ENCODE assay signal across 7 mouse cellular contexts in the genomic region with DNA sequence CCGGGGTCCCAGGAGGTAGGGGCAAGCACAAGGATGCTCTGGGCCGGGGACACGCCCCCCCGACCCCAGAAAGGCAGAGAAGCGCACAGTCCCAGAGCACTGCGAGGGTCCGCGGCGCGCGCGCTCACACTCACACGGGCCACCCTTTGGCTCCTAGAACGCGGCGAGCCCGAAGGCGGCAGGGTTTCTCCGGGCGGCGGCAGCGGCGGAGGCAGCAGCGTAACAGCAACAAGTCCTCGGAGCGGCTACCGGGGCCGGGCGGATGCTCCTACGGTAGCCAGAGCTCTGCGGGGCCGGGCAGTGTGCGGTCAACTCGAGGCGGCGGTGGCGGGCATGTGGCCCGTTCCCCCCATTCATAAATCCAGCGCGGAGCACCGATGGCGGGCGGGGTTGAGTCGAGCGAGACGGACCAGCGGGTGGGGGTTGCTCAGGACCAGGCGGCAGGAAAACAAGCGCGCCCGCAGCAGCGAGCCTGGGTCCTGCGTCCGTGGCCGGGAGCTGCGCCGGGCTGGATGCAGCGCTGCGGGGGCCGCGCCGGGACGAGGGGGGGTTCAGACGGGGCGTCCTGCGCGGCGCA. TPM values are rescaled to one million over a fixed set of nuclear protein-coding genes. Genes with fewer than 3 reads are reported as not detected.
A peak's percentile ranks its signal among the peaks of the same experiment; 100 is the strongest.
DNase-seq lines count a peak whose midpoint lies in the region; ATAC-seq lines count a peak whose summit lies in the region.

TSS of gene Kcnc4 (minus strand) at position 357 of the 577 bp plus-strand sequence.

- H3K9me3 ChIP-seq in intestine, embryonic 16.5 days (ENCODE audit: control insufficient read depth, low read length), result no peaks in the 10 kb centered on the region
- H3K9me3 ChIP-seq in midbrain, embryonic 11.5 days (ENCODE audit: control insufficient read depth, low read length), result no peaks in the 10 kb centered on the region

- H3K4me2 ChIP-seq in intestine, embryonic 16.5 days (ENCODE audit: low read depth, low read length), result peak within 1 kb of the TSS; percentile 88
- peak within 1 kb of the TSS; percentile 76 for H3K4me2 ChIP-seq in midbrain, embryonic 11.5 days

- peaks cover 79% of the 10 kb centered on the region for H3K27me3 ChIP-seq in intestine, embryonic 16.5 days (replicated peaks; ENCODE audit: control insufficient read depth, insufficient read depth, low read length)
- peaks cover 59% of the 10 kb centered on the region for H3K27me3 ChIP-seq in midbrain, embryonic 11.5 days (ENCODE audit: control insufficient read depth, insufficient read depth, low read length)

- peak; percentile 36 for ATAC-seq in intestine, embryonic 16.5 days
- ATAC-seq in midbrain, embryonic 11.5 days (ENCODE audit: low FRiP score), result peak; percentile 52
- ATAC-seq in erythroblast, adult 5-6 weeks (replicated peaks; ENCODE audit: low FRiP score, poor library complexity, severe bottlenecking), result no peak

- peak; percentile 32 for DNase-seq in thymus, postnatal 4 days
- DNase-seq in thymus, postnatal 0 days (ENCODE audit: low spot score), result no peak
- peak; percentile 54 for DNase-seq in cerebellum, adult 9-10 months
- DNase-seq in gastrocnemius, adult 18-20 months (ENCODE audit: low spot score), result no peak
- peak; percentile 91 for DNase-seq in midbrain, embryonic 11.5 days (ENCODE audit: low spot score, missing footprints)

- H3K27ac ChIP-seq in intestine, embryonic 16.5 days (ENCODE audit: low read length), result no peak within 1 kb of the TSS
- H3K27ac ChIP-seq in midbrain, embryonic 11.5 days (ENCODE audit: low read depth, low read length), result no peak within 1 kb of the TSS

- WGBS in intestine, embryonic 16.5 days, result under 1% methylated on average over 54 of the region's 68 CpGs
- under 1% methylated on average over 48 of the region's 68 CpGs for WGBS in midbrain, embryonic 11.5 days

- no peaks in the 10 kb centered on the region for H3K36me3 ChIP-seq in intestine, embryonic 16.5 days (ENCODE audit: control insufficient read depth, insufficient read depth, low read length)
- H3K36me3 ChIP-seq in midbrain, embryonic 11.5 days (ENCODE audit: control insufficient read depth, insufficient read depth, low read length), result no peaks in the 10 kb centered on the region

- peak within 1 kb of the TSS; percentile 33; the same call in 1 of the 2 replicates for H3K9ac ChIP-seq in intestine, embryonic 16.5 days (ENCODE audit: low read depth, low read length)
- H3K9ac ChIP-seq in midbrain, embryonic 11.5 days (ENCODE audit: low read length), result peak within 1 kb of the TSS; percentile 34; the same call in 1 of the 2 replicates

- peaks cover 19% of the 10 kb centered on the region for H3K4me1 ChIP-seq in intestine, embryonic 16.5 days (ENCODE audit: control insufficient read depth, insufficient read depth, low read length)
- H3K4me1 ChIP-seq in midbrain, embryonic 11.5 days (ENCODE audit: control insufficient read depth, insufficient read depth, low read length), result peaks cover 20% of the 10 kb centered on the region

- H3K4me3 ChIP-seq in intestine, embryonic 16.5 days (ENCODE audit: low read length), result peak within 1 kb of the TSS; percentile 53
- peak within 1 kb of the TSS; percentile 52 for H3K4me3 ChIP-seq in midbrain, embryonic 11.5 days (ENCODE audit: low read depth, low read length)

RNA-seq across cellular contexts. Expression of gene Kcnc4, which starts in this region (rescaled TPM):
- polyA plus RNA-seq in thymus, postnatal 0 days (2015; fragmentation: Nextera tagmentation; extraction: Ambion mirVana), result not detected in 2 replicates
- 10 to 100 TPM; 53.1 to 95.8 TPM for total RNA-seq in gastrocnemius, adult 18-20 months (2021)
- 0.05 TPM in 1 of 2 replicates, not detected in the other for polyA plus RNA-seq in intestine, embryonic 16.5 days (2015; fragmentation: Nextera tagmentation; extraction: Ambion mirVana)
- polyA plus RNA-seq in midbrain, embryonic 11.5 days (2014; fragmentation: Nextera tagmentation; extraction: Ambion mirVana), result 0.03 and 0.04 TPM in 2 replicates
- total RNA-seq in erythroblast, adult 5-6 weeks (2015; ENCODE audit: low replicate concordance), result not detected in 2 replicates
- not detected in 2 replicates for total RNA-seq in erythroblast, adult 5-6 weeks (2017; ENCODE audit: low replicate concordance)

Comparison
In these comparisons a context has a peak if more than half of its experiments do, and no peak if none do; other contexts are left out.
1. RNA of gene Kcnc4 (total RNA-seq): 53.1 to 95.8 TPM in gastrocnemius, adult 18-20 months; not detected in erythroblast, adult 5-6 weeks; every median in the first group is over 10 times any median in the second.
2. DNase-seq: peak in thymus, postnatal 4 days (single experiment) and cerebellum, adult 9-10 months (single experiment); none in thymus, postnatal 0 days (single experiment) and gastrocnemius, adult 18-20 months (single experiment).
3. Peak in ATAC-seq, H3K4me3 ChIP-seq, H3K9ac ChIP-seq and H3K4me2 ChIP-seq in intestine, embryonic 16.5 days; RNA of the gene not detected or under 1 TPM.
4. Peak in DNase-seq, ATAC-seq, H3K4me3 ChIP-seq, H3K9ac ChIP-seq and H3K4me2 ChIP-seq in midbrain, embryonic 11.5 days; RNA of the gene not detected or under 1 TPM.